Mouse (Mus musculus) 3134 (cell line): ENCODE measurements around the gene Hist1h4i.
"Not testable (repeated sequence)": the region's sequence is repeated elsewhere in the genome, so short reads cannot be mapped to it uniquely, and the experiment has no call there.

Source experiments
- DNase-seq: peaks from one replicate; pipeline ENCODE4 v3.0.0-alpha.2; 2011; ENCODE audit warnings: low spot score; ENCODE audit not compliant: insufficient read length; ENCODE audit errors: extremely low read depth

The Hist1h4i gene

GRCm38 (mm10) chr13:22041142-22041536, at the start of gene Hist1h4i:
Gene Hist1h4i (minus strand): TSS chr13:22041362.
- DNase-seq = peak; percentile 97

DNA sequence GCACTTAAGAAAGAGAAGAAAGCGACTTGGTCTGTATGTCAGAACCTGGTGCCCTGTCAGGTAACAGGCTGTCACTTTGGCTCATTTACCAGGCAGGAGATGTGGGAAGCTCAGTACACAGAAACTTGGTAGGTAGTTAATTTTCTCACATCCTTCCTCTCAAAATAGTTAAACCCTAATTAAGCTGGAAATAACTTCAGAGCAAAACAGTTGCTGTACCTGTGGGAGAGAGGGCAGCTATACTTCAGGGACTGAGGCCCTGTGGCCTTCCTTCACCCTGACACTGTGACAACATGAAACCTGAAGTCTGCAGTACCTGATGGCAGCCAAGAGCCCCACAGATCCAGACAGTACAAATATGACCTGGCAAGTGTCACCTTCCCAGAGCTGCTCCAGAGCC, 43.0 kb upstream of the Hist1h4i start, which contains the start of gene Vmn1r188:
Gene Vmn1r188 (plus strand): TSS at position 301 of the 400 bp plus-strand sequence.
- DNase-seq = not testable (repeated sequence)

DNA sequence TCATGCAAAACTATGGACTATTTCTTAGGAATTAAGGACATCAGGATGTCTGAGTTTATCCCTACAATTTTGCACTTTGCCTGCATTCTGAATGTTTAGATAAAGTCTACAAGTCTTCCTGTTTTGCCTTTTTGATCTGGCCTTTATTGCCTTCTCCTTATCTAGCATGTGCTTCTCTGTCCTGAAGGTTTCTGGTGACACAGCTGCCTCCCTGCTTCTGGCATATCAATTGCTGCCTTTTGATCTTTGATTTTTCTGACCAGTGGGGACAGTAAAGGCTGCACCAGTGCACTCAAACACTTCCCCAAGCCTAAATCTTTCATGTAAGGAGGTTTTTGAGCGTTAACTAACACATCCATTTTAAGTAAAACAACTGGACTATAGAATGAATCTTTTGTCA, 22.3 kb upstream of the Hist1h4i start:
- no peak for DNase-seq

DNA sequence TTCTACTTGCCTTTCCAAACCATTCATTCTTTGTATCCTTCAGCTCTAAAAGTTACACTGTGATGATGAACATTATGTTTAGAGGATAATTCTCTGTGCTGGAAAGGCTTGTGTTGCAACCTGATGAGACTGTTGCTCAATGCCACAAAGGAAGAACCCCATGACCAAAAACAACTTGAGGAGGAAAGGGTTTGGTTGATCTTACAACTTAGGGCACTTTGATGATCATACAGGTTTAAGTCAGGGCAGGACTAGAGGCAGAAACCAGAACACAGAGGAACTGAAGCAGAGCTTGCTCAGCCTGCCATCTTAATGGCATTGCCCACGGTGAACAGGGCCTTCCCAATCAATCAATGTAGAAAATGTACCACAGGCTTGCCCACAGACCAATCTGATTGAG, 20.3 kb upstream of the Hist1h4i start:
- DNase-seq = no peak

DNA sequence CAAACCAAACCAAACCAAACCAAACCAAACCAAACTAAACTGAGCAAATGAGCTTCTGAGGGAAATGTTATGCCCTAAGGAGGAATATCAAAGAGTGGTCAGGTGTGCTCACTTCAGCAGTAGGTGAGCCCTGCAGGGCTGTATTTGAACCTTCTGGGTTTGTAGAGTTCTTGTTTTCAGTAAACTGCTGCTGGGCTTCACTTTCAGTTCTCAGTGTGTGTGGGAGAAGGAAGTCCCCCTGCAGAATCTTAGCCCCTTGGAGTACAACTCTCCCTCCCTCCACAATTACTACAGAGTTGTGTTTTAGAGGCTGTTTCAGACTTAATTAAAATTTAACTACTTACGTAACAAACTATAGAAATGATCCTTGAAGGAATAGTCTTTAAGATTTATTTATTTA, 12.6 kb upstream of the Hist1h4i start:
- no peak for DNase-seq

GRCm38 (mm10) chr13:22051523-22051859, 10.3 kb upstream of the Hist1h4i start:
- DNase-seq = no peak

- DNase-seq = peak; percentile 94
These were observed 9.7 kb upstream of the Hist1h4i start for GRCm38 (mm10) chr13:22050591-22051522.

DNA sequence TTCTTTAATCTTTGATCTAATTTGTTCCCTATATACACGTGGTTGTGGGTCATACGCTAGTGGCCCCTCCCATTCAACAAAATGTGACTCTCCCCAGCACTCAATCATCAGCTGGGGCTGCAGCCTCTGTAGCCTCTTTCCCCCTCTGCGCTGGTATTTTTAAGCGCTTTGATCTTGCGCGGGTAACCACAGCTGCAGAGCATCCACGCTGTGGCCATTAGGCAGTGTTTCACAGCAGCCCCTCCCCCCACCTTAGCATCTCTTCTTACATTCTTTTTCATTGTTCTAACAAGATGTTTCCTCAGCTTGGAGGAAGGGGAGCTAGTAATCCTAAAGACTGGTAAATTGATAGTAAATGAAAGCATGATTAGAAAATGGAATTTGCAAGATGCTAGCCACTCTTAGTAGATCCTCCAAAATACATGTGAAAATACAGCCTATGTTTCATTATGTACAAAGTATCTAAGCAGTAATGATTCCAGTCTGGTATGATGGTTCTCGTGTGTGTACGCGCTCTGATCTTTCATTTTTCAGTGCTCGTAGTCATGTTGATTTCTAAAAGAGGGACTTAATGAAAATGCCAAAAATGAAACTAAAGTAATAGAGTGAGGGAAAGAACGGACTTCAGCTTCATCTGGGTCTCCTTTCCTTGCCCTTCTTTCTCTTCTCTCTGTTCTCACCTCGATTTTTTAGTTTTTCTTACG, 8.7 kb upstream of the Hist1h4i start:
- peak; percentile 60 for DNase-seq

DNA sequence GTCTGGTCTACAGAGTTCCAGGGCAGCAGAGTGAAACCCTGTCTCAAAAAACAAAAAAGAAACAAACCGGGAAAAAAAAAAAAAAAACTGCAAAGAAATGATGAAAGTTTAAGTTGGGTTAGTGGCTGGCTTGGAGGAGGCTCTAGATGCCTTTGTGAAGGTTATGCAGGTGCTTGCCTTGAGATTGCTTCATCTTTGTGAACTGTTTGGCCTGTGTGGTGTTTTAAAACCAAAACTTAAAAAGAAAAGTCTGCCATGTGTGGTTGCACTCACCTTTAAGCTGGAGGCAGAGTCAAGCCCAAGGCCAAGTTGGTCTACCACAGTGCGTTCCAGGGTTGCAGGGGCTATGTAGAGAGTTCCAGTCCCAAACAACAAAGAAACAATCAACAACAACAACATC, 7.9 kb upstream of the Hist1h4i start:
- DNase-seq = no peak

DNA sequence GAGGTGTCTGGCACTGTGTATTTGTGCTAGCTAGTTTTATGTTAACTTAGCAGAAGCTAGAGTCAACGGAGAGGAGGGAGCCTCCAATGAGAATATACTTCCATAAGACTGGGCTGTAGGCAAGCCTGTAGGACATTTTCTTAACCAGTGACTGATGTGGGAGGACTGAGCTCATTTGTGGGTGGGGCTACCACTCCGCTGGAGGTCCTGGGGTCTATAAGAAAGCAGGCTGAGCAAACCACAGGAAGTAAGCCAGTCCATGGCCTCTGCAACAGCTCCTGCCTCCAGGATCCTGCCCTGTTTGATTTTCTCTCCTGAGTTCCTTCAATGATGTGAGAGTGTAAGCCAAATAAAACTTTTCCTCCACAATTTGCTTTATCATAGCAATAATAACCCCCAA, 4.1 kb upstream of the Hist1h4i start:
- no peak for DNase-seq

GRCm38 (mm10) chr13:22044432-22045155, 3.4 kb upstream of the Hist1h4i start:
- no peak for DNase-seq

GRCm38 (mm10) chr13:22043503-22044431, 2.6 kb upstream of the Hist1h4i start:
- peak; percentile 76 for DNase-seq

GRCm38 (mm10) chr13:22042568-22043502, 1.7 kb upstream of the Hist1h4i start, which contains the start of the genes Hist1h2ag and Hist1h2bj:
Gene Hist1h2ag (minus strand): TSS chr13:22042944.
Gene Hist1h2bj (plus strand): TSS chr13:22043214.
- peak; percentile 94 for DNase-seq

- peak; percentile 73 for DNase-seq
These were observed 747 bp upstream of the Hist1h4i start for GRCm38 (mm10) chr13:22041651-22042567.

GRCm38 (mm10) chr13:22040464-22041141, 559 bp downstream of the Hist1h4i start:
- DNase-seq = peak; percentile 92

DNA sequence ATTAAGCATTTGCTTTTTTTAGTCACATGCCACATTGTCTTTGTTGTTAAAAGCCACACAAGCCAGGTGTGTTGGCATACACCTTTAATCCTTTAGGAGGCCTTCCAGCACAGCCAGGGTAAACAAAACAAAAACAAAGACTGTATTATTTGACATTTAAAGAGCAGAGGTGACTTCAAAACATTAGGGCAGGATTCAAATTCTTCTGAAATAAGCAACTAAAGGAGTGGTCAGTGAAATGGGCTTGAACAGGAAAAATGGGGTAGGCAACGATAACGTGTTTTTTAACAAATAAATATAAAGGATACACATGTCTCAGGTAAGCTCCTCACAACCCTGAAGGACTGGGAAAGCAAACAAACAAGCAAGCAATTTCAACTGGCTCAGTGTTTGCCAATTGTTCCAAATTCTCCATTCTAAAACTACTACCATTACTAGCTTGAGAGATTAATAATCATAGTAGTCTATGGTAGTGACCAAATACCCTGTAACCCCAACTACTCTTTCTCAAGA, 1.2 kb downstream of the Hist1h4i start:
- DNase-seq = peak; percentile 35

- DNase-seq = no peak
These were observed 1.8 kb downstream of the Hist1h4i start for GRCm38 (mm10) chr13:22039364-22039763.
